Mouse (Mus musculus): Measurements from ENCODE around the gene Rhobtb3.

- TF ChIP-seq TAL1 (conservative IDR thresholded peaks at IDR 0.05; ENCODE audit: low read depth, low read length) (no peak), CTCF (IDR thresholded peaks at IDR 0.05; ENCODE audit: low read depth, low read length) (no peak), GATA2 (IDR thresholded peaks at IDR 0.05; ENCODE audit: borderline replicate concordance, low read depth, low read length) (no peak), GATA1 (IDR thresholded peaks at IDR 0.05; ENCODE audit: borderline replicate concordance, low read length) (no peak)
Measured at GRCm38 (mm10) chr13:75942731-75943130, 994 bp downstream of the Rhobtb3 start.

Measured in G1E (cell line).